Mouse (Mus musculus): ENCODE measurements at regions not wholly inside any gene's neighbourhood (a gene's known extent, or its start where the extent isn't known, plus 50 kb on each side); places are given as distances from the start of the nearest gene placed in this dataset.

DNA sequence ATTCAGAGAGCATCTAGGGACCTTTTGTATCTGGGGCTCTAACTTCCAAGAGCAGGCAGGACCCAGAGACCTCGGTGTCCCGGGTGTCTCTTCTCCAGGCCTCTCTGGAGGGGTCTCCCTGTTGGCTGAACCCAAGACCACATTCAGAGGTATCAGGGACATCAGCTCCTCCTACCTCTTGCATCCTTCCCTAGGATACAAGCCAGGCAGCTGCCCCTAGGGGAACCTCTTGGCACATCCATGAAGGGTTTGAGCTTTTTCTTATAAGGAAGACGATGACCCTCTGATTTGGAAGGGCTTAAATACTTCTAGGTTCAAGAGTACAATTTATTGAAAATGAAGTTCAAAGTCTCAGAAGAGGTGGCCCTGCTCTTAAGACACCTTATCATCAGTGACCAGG is 57.2 kb upstream of the Dio3 start:
- DNase-seq (ENCODE audit: low spot score): no peak

DNA sequence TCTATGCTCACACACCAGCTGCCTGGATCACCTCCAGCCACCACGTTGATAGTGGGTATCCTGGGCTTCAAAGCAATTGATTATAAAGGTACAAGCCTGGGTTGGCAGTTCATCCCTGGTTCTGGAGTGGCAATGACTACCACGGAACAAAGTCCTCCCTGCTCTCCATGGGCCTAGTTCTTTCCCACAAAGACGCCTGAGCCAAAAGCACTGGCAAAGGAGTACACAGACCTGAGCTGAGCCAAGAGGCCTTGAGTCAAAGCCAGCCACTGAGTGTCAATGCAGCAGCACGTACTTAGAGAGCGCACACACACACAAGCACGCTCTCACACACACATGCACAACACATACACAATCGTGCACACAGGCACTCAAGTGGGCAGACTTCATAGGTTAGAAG is 54.6 kb upstream of the Dio3 start:
- DNase-seq (ENCODE audit: low spot score): no peak

DNA sequence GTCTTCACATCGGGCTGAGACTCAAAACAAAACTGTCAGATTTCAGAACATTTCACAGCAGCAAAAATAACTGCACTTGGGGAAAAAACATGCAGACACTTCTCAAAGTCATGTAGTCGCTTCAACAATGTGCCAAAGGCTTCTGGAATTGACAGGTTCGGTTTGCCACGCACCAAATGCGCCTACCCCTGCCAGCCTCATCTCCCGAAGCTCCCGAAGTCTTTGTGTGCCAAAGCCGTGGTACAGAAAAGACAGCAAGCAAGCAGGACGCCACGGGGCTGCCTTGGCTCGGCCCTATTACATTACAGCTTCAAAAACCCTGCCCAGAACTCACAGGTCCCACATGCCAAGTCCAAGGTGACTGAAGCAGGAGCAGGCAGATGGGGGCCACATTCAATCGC is 50.9 kb upstream of the Dio3 start:
- peak; percentile 46 for DNase-seq (ENCODE audit: low spot score)
